Comparison of ENCODE assay signal across 10 mouse cellular contexts in genomic region chr2:76114734-76115133, GRCm38 (mm10).
DNase-seq lines count a peak whose midpoint lies in the region; ATAC-seq lines count a peak whose summit lies in the region.
"Had no signal": no experiment of that assay in that cellular context is flagged by ENCODE, and none has a peak within 500 bp of the region (broad histone marks: within the 10 kb centered on the region; RNA-seq: fewer than 3 reads in every experiment).

No protein-coding gene starts in this region.

- ATAC-seq in neural tube, embryonic 15.5 days (ENCODE audit: low FRiP score), result no peak

- intact Hi-C loops in left cerebral cortex, postnatal 25 days (cut with DNase I), result loop anchor here (5.0 kb wide), 1 partner anchor 248 kb away; the partner anchor contains the start of gene Cyct

- 0 out of 2 replicates have a peak, but pooled peaks cover 3% of the 10 kb centered on the region for H3K27me3 ChIP-seq in heart, embryonic 10.5 days (ENCODE audit: insufficient read depth, poor library complexity, severe bottlenecking)
- H3K27me3 ChIP-seq in neural tube, embryonic 15.5 days (replicated peaks), result no peaks in the 10 kb centered on the region
- H3K27me3 ChIP-seq: liver, embryonic 13.5 days had no signal

- H3K27ac ChIP-seq in heart, embryonic 10.5 days, result no peak overlapping the region
- no peak overlapping the region for H3K27ac ChIP-seq in neural tube, embryonic 15.5 days (replicated peaks)
- H3K27ac ChIP-seq: embryonic facial prominence, embryonic 13.5 days; liver, embryonic 13.5 days had no signal

- peak; percentile 74 for DNase-seq in heart, adult 11 months
- no peak for DNase-seq in heart, embryonic 10.5 days (ENCODE audit: low spot score)
- DNase-seq in neural tube, embryonic 10.5 days (ENCODE audit: extremely low spot score, low spot score), result peak; percentile 70
- peak; percentile 43 for DNase-seq in T-cell, adult 2 months (ENCODE audit: low spot score)
- peak; percentile 61 for DNase-seq in heart, postnatal 4 days
- peak; percentile 73 for DNase-seq in naive thymus-derived CD4-positive, alpha-beta T cell, adult 2 months (ENCODE audit: low read depth)
- DNase-seq in left cerebral cortex, postnatal 25 days (ENCODE audit: low spot score in 2 of 2), result no peak
- DNase-seq: liver, embryonic 13.5 days had no signal

- WGBS in heart, embryonic 10.5 days, result 23% methylated on average over 6 of the region's 6 CpGs
- WGBS in neural tube, embryonic 15.5 days, result 15% methylated on average over 6 of the region's 6 CpGs

- H3K4me1 ChIP-seq in heart, embryonic 10.5 days, result peaks cover 5% of the 10 kb centered on the region
- H3K4me1 ChIP-seq in neural tube, embryonic 15.5 days, result peaks cover 4% of the 10 kb centered on the region
- H3K4me1 ChIP-seq: embryonic facial prominence, embryonic 13.5 days had no signal

- no peak overlapping the region for H3K4me3 ChIP-seq in heart, embryonic 10.5 days
- no peak overlapping the region for H3K4me3 ChIP-seq in neural tube, embryonic 15.5 days (replicated peaks)
- H3K4me3 ChIP-seq: embryonic facial prominence, embryonic 13.5 days; liver, embryonic 13.5 days had no signal

- H3K9ac ChIP-seq in neural tube, embryonic 15.5 days (replicated peaks), result no peak overlapping the region
- H3K9ac ChIP-seq: embryonic facial prominence, embryonic 13.5 days; liver, embryonic 13.5 days had no signal

- H3K9me3 ChIP-seq in heart, embryonic 10.5 days, result no peaks in the 10 kb centered on the region
- H3K9me3 ChIP-seq in neural tube, embryonic 15.5 days (replicated peaks), result no peaks in the 10 kb centered on the region
- H3K9me3 ChIP-seq: embryonic facial prominence, embryonic 13.5 days; liver, embryonic 13.5 days had no signal

- H3K36me3 ChIP-seq in heart, embryonic 10.5 days, result no peaks in the 10 kb centered on the region
- H3K36me3 ChIP-seq in neural tube, embryonic 15.5 days, result no peaks in the 10 kb centered on the region
- H3K36me3 ChIP-seq: embryonic facial prominence, embryonic 13.5 days; liver, embryonic 13.5 days had no signal

- H3K4me2 ChIP-seq in neural tube, embryonic 15.5 days, result no peak overlapping the region
- H3K4me2 ChIP-seq: embryonic facial prominence, embryonic 13.5 days; liver, embryonic 13.5 days had no signal

Comparison
In these comparisons a context has a peak if more than half of its experiments do, and no peak if none do; other contexts are left out.
1. DNase-seq: peak in heart, adult 11 months (single experiment), neural tube, embryonic 10.5 days (single experiment), T-cell, adult 2 months (single experiment), heart, postnatal 4 days (single experiment) and naive thymus-derived CD4-positive, alpha-beta T cell, adult 2 months (single experiment); none in heart, embryonic 10.5 days (single experiment) and left cerebral cortex, postnatal 25 days (0 of 2).